Mouse (Mus musculus) cerebellum, adult 11 months (tissue): ENCODE measurements around the gene Kdm2b.

ENCODE experiments used
- DNase-seq: peaks from one replicate; pipeline ENCODE4 v3.0.0; 2022

Kdm2b gene

GRCm38 (mm10) chr5:122887033-122887432, 102.6 kb downstream of the Kdm2b start:
- no peak for DNase-seq

- no peak for DNase-seq
Measured at GRCm38 (mm10) chr5:122884594-122885348, 104.9 kb downstream of the Kdm2b start.

GRCm38 (mm10) chr5:122883652-122884235, 105.9 kb downstream of the Kdm2b start:
- DNase-seq, result no peak

- no peak for DNase-seq
Measured at GRCm38 (mm10) chr5:122883237-122883636, 106.4 kb downstream of the Kdm2b start.

- peak; percentile 52 for DNase-seq
Measured at GRCm38 (mm10) chr5:122882256-122883050, 107.2 kb downstream of the Kdm2b start.

- peak; percentile 64 for DNase-seq
Measured at GRCm38 (mm10) chr5:122881313-122881712, 108.3 kb downstream of the Kdm2b start.

- no peak for DNase-seq
Measured at GRCm38 (mm10) chr5:122880241-122880980, 109.2 kb downstream of the Kdm2b start.

- DNase-seq, result no peak
Measured at GRCm38 (mm10) chr5:122876671-122877070, 113.0 kb downstream of the Kdm2b start.

GRCm38 (mm10) chr5:122874359-122874758, 115.3 kb downstream of the Kdm2b start:
- DNase-seq, result no peak

- DNase-seq, result peak; percentile 60
Measured at GRCm38 (mm10) chr5:122873573-122873972, 116.0 kb downstream of the Kdm2b start.

GRCm38 (mm10) chr5:122872626-122873025, 117.0 kb downstream of the Kdm2b start:
- DNase-seq, result no peak

GRCm38 (mm10) chr5:122863053-122863452, 126.6 kb downstream of the Kdm2b start:
- DNase-seq, result no peak

- DNase-seq, result no peak
Measured at GRCm38 (mm10) chr5:122855858-122856257, 133.8 kb downstream of the Kdm2b start.

- no peak for DNase-seq
Measured at GRCm38 (mm10) chr5:122852611-122853010, 137.0 kb downstream of the Kdm2b start.

- DNase-seq, result no peak
Measured at GRCm38 (mm10) chr5:122850319-122851002, 139.2 kb downstream of the Kdm2b start.

- peak; percentile 98 for DNase-seq
Measured at GRCm38 (mm10) chr5:122849521-122850318, 139.9 kb downstream of the Kdm2b start, which contains the start of gene Rnf34. TSS of gene Rnf34 (plus strand) at chr5:122850048.

- DNase-seq, result no peak
Measured at GRCm38 (mm10) chr5:122843799-122844198, 145.8 kb downstream of the Kdm2b start.

- DNase-seq, result no peak
Measured at GRCm38 (mm10) chr5:122841126-122841525, 148.5 kb downstream of the Kdm2b start.

GRCm38 (mm10) chr5:122832996-122833395, 156.6 kb downstream of the Kdm2b start:
- DNase-seq, result no peak

GRCm38 (mm10) chr5:122832536-122832935, 157.1 kb downstream of the Kdm2b start:
- DNase-seq, result no peak

GRCm38 (mm10) chr5:122825099-122825498, 164.5 kb downstream of the Kdm2b start:
- no peak for DNase-seq
